Mouse (Mus musculus) CH12.LX (cell line): ENCODE measurements around the gene Ctnnd2. TPM values are rescaled to one million over a fixed set of nuclear protein-coding genes. Genes with fewer than 3 reads are reported as not detected.

ENCODE experiments used
- DNase-seq: peaks from one replicate; pipeline ENCODE4 v3.0.0-alpha.2; 2013; ENCODE audit errors: extremely low read depth
- H3K27ac ChIP-seq: 2 replicates; pipeline ENCODE4 v1.5.1; 2012; ENCODE audit warnings: low read depth, mild to moderate bottlenecking, control low read depth, moderate library complexity; ENCODE audit not compliant: insufficient read depth
- H3K27me3 ChIP-seq: replicated peaks from 2 replicates; pipeline ENCODE3; 2012; ENCODE audit warnings: inconsistent platforms
- H3K36me3 ChIP-seq, 2 experiments: replicated peaks in 1 of 2; 2 replicates each; pipeline versions ENCODE3 to v1.6.1; 2012; ENCODE audit warnings: inconsistent platforms in 1 of 2, low read length in 1 of 2, mild to moderate bottlenecking in 1 of 2, mixed read lengths in 1 of 2, moderate library complexity in 1 of 2; ENCODE audit not compliant: control insufficient read depth in 1 of 2, insufficient read depth in 1 of 2
- H3K4me1 ChIP-seq, 2 experiments: 2 replicates each; pipeline ENCODE4 v1.6.1; 2012; ENCODE audit warnings: inconsistent platforms in 1 of 2, moderate library complexity in 1 of 2; ENCODE audit not compliant: insufficient read depth in 2 of 2, control insufficient read depth in 1 of 2
- H3K4me2 ChIP-seq: 2 replicates; pipeline ENCODE4 v1.6.1; 2012; ENCODE audit warnings: low read depth, mild to moderate bottlenecking, control low read depth; ENCODE audit not compliant: poor library complexity, insufficient read depth, severe bottlenecking
- H3K4me3 ChIP-seq, 3 experiments: fragments of 150-350 bp in 1 of 3; sonication (generic) in 1 of 3; replicated peaks in 1 of 3; 2 replicates each; pipeline versions ENCODE3 to v1.5.1; 2011 to 2012; ENCODE audit warnings: low read depth in 2 of 3, low read length in 2 of 3, mild to moderate bottlenecking in 2 of 3, moderate library complexity in 2 of 3, control low read depth in 1 of 3, improper control_type of control experiment in 1 of 3, inconsistent platforms in 1 of 3, mixed read lengths in 1 of 3; ENCODE audit not compliant: poor library complexity in 1 of 3
- H3K79me2 ChIP-seq: replicated peaks from 2 replicates; pipeline ENCODE4 v1.6.1; 2012; ENCODE audit warnings: mild to moderate bottlenecking, moderate library complexity; ENCODE audit not compliant: control insufficient read depth, poor library complexity, insufficient read depth, severe bottlenecking; ENCODE audit errors: extremely low read depth
- H3K9ac ChIP-seq: 2 replicates; pipeline ENCODE4 v1.6.1; 2012; ENCODE audit warnings: low read depth, mild to moderate bottlenecking, control low read depth, moderate library complexity; ENCODE audit not compliant: insufficient read depth
- H3K9me3 ChIP-seq: replicated peaks from 2 replicates; pipeline ENCODE3; 2012; ENCODE audit warnings: low read length, inconsistent platforms, mixed read lengths
- E2F4 ChIP-seq: IDR thresholded peaks from 2 replicates; pipeline ENCODE4 v1.6.1; 2011; ENCODE audit warnings: low read depth, low read length, improper control_type of control experiment; ENCODE audit not compliant: insufficient replicate concordance
- EP300 ChIP-seq: IDR thresholded peaks from 2 replicates; pipeline ENCODE4 v1.6.1; 2011; ENCODE audit warnings: low read length, improper control_type of control experiment
- KAT2A ChIP-seq: IDR thresholded peaks from 2 replicates; pipeline ENCODE4 v1.6.1; 2012; ENCODE audit warnings: low read length, improper control_type of control experiment, inconsistent platforms; ENCODE audit not compliant: insufficient replicate concordance
- MAFK ChIP-seq: IDR thresholded peaks from 2 replicates; pipeline ENCODE4 v1.6.1; 2011; ENCODE audit warnings: low read length, improper control_type of control experiment; ENCODE audit not compliant: insufficient replicate concordance
- MAX ChIP-seq: IDR thresholded peaks from 2 replicates; pipeline ENCODE4 v1.6.1; 2011; ENCODE audit warnings: low read length, improper control_type of control experiment
- MXI1 ChIP-seq: IDR thresholded peaks from 2 replicates; pipeline ENCODE4 v1.6.1; 2011; ENCODE audit warnings: mild to moderate bottlenecking, low read depth, low read length, improper control_type of control experiment
- MYC ChIP-seq: IDR thresholded peaks from 2 replicates; pipeline ENCODE4 v1.6.1; 2011; ENCODE audit warnings: low read depth, mild to moderate bottlenecking, improper control_type of control experiment, low read length
- TBP ChIP-seq: conservative IDR thresholded peaks from 2 replicates; pipeline ENCODE4 v1.6.1; 2011; ENCODE audit warnings: low read depth, low read length, improper control_type of control experiment
- TCF12 ChIP-seq: IDR thresholded peaks from 2 replicates; pipeline ENCODE4 v1.6.1; 2014; ENCODE audit warnings: low read depth, mild to moderate bottlenecking, inconsistent platforms, low read length, improper control_type of control experiment
- USF2 ChIP-seq: conservative IDR thresholded peaks from 2 replicates; pipeline ENCODE4 v1.6.1; 2011; ENCODE audit warnings: low read depth, low read length, improper control_type of control experiment
- ZMIZ1 ChIP-seq: IDR thresholded peaks from 2 replicates; pipeline ENCODE4 v1.6.1; 2012; ENCODE audit warnings: low read depth, mild to moderate bottlenecking, inconsistent platforms, low read length, improper control_type of control experiment
- ZNF384 ChIP-seq: IDR thresholded peaks from 2 replicates; pipeline ENCODE4 v1.6.1; 2012; ENCODE audit warnings: low read depth, low read length, improper control_type of control experiment, inconsistent platforms
- dilution Hi-C: fragments of 300-500 bp; cut with MboI; formaldehyde crosslinking; loops from 2 replicates; pipeline ENCODE4 v1.14.3; 2020; ENCODE audit warnings: low sequenced_read_pairs; ENCODE audit not compliant: extremely low pct_unique_long_range_greater_than_20kb, extremely low pct_ligation_motif_present
- in situ Hi-C: fragments of 300-500 bp; cut with MboI; formaldehyde crosslinking; loops from 3 replicates; pipeline ENCODE4 v1.14.3; 2019; ENCODE audit warnings: low sequenced_read_pairs, low pct_ligation_motif_present, low pct_unique_long_range_greater_than_20kb, mixed read lengths
- polyA plus RNA-seq: library from polyadenylated mRNA; unstranded; fragments of >175 nt; gene quantifications from 2 replicates; pipeline ENCODE4 v1.2.1, GENCODE M21; 2012; ENCODE audit warnings: low read depth; ENCODE audit not compliant: insufficient read length
- total RNA-seq, 2 experiments: library from RNA; depleted of rRNA; stranded (reverse); fragments of 300-350 nt in 1 of 2; fragments of >200 nt in 1 of 2; gene quantifications; 2 replicates each; pipeline ENCODE4 v1.2.3; 2012 to 2014

Gene Ctnnd2
- total and polyA plus RNA-seq, 3 experiments = 0.23 TPM; not detected in 2

DNA sequence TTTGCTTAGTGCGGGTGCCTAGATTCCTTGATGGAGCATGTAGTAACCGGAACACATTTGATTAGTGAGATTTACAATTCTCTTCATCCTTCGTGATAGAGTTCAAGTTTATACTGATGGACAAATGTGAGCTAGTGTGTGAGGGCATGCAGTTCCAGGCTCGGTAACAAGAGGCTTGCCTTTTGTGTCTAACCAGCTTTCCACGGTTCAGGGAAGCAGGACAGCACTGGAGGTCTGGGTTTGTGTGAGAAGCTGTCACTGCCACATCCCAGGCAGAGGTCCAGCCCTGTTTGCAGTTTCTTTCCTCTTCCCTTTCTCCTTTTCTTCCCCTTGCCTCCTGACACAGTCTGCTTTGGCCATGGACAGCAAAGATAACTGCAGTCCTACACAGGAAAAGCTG is 279.5 kb downstream of the Ctnnd2 start:
- in situ Hi-C loops = no loop called here
- Histone ChIP-seq H3K4me1 (no peaks in the 10 kb centered on the region), H3K9me3 (no peaks in the 10 kb centered on the region), H3K27me3 (no peaks in the 10 kb centered on the region), H3K9ac (no peak overlapping the region), H3K36me3 (no peaks in the 10 kb centered on the region), H3K27ac (no peak overlapping the region), H3K4me2 (no peak overlapping the region), H3K4me3 (no peak overlapping the region), H3K79me2 (no peaks in the 10 kb centered on the region)
- TF ChIP-seq TBP = no peak
- dilution Hi-C loops = no loop called here
- DNase-seq = no peak

GRCm38 (mm10) chr15:30457541-30458250 is 285.3 kb downstream of the Ctnnd2 start:
- no peak overlapping the region for H3K27ac ChIP-seq
- H3K4me2 ChIP-seq = no peak overlapping the region
- no peaks in the 10 kb centered on the region for H3K36me3 ChIP-seq
- H3K4me3 ChIP-seq = no peak overlapping the region
- no peaks in the 10 kb centered on the region for H3K9me3 ChIP-seq
- no peak for TF ChIP-seq EP300
- TF ChIP-seq MYC = no peak
- DNase-seq = no peak
- H3K9ac ChIP-seq = no peak overlapping the region
- H3K27me3 ChIP-seq = no peaks in the 10 kb centered on the region
- dilution Hi-C loops (no loop called here), in situ Hi-C loops (no loop called here)
- H3K79me2 ChIP-seq = no peaks in the 10 kb centered on the region
- H3K4me1 ChIP-seq = no peaks in the 10 kb centered on the region

GRCm38 (mm10) chr15:30458671-30459070 is 286.3 kb downstream of the Ctnnd2 start:
- no peaks in the 10 kb centered on the region for H3K4me1 ChIP-seq
- DNase-seq = no peak
- TF ChIP-seq ZNF384 (no peak), USF2 (no peak), MAX (no peak), KAT2A (no peak), TCF12 (no peak), ZMIZ1 (no peak), MAFK (no peak), MXI1 (no peak), E2F4 (no peak)
- H3K4me3 ChIP-seq = no peak overlapping the region
- H3K9me3 ChIP-seq = no peaks in the 10 kb centered on the region
- H3K27ac ChIP-seq = no peak overlapping the region
- no peak overlapping the region for H3K9ac ChIP-seq
- no peaks in the 10 kb centered on the region for H3K36me3 ChIP-seq
- H3K79me2 ChIP-seq = no peaks in the 10 kb centered on the region
- dilution Hi-C loops = no loop called here
- no peak overlapping the region for H3K4me2 ChIP-seq
- in situ Hi-C loops = no loop called here
- no peaks in the 10 kb centered on the region for H3K27me3 ChIP-seq
